Mouse (Mus musculus): ENCODE measurements around the gene Tacc2. TPM values are rescaled to one million over a fixed set of nuclear protein-coding genes. Genes with fewer than 3 reads are reported as not detected.
A peak's percentile ranks its signal among the peaks of the same experiment; 100 is the strongest.

Tacc2 gene
- polyA plus RNA-seq, 1 experiment from 2014 or later, result 27.4 TPM

DNA sequence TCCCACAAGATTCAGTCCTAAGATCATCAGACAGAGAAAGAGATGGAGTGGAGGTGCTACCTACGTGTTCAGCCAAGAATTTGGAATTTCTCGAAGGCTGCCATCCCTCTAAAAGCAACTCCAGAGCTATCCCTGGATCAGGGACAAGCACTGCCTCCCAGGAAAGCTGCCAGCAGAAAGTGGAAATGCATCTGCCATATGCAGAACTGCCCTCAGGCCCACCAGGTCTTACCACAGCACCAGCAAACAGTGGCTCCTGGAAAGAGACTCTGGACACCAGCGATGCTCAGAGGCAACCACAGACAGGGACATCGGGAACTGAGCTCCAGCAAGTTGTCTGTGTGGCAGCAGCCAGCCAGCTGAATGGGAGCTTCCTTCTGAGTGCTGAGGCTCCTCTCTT, 45.1 kb downstream of the Tacc2 start:
- H3K27ac ChIP-seq (ENCODE audit: low read length), result no peak overlapping the region
- no peak overlapping the region for H3K4me2 ChIP-seq (ENCODE audit: low read depth, low read length)
- WGBS, result 72% methylated on average over 4 of the region's 4 CpGs
- no peak overlapping the region for H3K4me3 ChIP-seq (ENCODE audit: low read length)
- H3K4me1 ChIP-seq (ENCODE audit: control insufficient read depth, insufficient read depth, low read length), result no peaks in the 10 kb centered on the region
- no peaks in the 10 kb centered on the region for H3K36me3 ChIP-seq (ENCODE audit: control insufficient read depth, insufficient read depth, low read length)
- no peak overlapping the region for H3K9ac ChIP-seq (ENCODE audit: low read depth, low read length)
- no peak for ATAC-seq
- no peaks in the 10 kb centered on the region for H3K27me3 ChIP-seq (replicated peaks; ENCODE audit: control insufficient read depth, insufficient read depth, low read length)
- H3K9me3 ChIP-seq (ENCODE audit: control insufficient read depth, low read length), result no peaks in the 10 kb centered on the region

- WGBS, result 86% methylated on average over 9 of the region's 9 CpGs
- Histone ChIP-seq H3K4me2 (ENCODE audit: low read depth, low read length) (no peak overlapping the region), H3K4me1 (ENCODE audit: control insufficient read depth, insufficient read depth, low read length) (no peaks in the 10 kb centered on the region), H3K27me3 (replicated peaks; ENCODE audit: control insufficient read depth, insufficient read depth, low read length) (no peaks in the 10 kb centered on the region), H3K36me3 (ENCODE audit: control insufficient read depth, insufficient read depth, low read length) (no peaks in the 10 kb centered on the region), H3K9ac (ENCODE audit: low read depth, low read length) (no peak overlapping the region), H3K4me3 (ENCODE audit: low read length) (no peak overlapping the region), H3K9me3 (ENCODE audit: control insufficient read depth, low read length) (no peaks in the 10 kb centered on the region), H3K27ac (ENCODE audit: low read length) (no peak overlapping the region)
- no peak for ATAC-seq
Measured at GRCm38 (mm10) chr7:130624299-130624698, 47.1 kb downstream of the Tacc2 start.

DNA sequence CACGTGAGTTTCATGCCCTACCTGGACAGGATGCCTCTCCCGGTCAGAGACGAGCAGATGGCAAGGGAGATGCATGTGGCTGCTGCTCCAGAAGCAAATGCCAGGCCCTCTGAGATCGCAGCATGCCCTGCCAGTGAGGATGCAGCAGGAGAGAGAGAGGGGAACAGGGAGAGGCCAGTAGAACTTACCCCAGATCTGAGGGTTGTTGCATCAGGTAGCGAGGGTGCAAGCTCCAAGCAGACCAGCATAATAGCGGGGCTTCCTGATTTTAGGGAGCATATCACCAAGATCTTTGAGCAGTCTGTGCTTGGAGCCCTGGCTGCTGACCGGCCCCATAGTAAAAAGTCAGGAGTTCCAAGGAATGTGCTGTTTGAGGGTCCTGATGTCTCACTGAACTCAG, 48.1 kb downstream of the Tacc2 start:
- H3K36me3 ChIP-seq (ENCODE audit: control insufficient read depth, insufficient read depth, low read length), result no peaks in the 10 kb centered on the region
- no peak overlapping the region for H3K27ac ChIP-seq (ENCODE audit: low read length)
- no peaks in the 10 kb centered on the region for H3K4me1 ChIP-seq (ENCODE audit: control insufficient read depth, insufficient read depth, low read length)
- no peak overlapping the region for H3K4me3 ChIP-seq (ENCODE audit: low read length)
- H3K4me2 ChIP-seq (ENCODE audit: low read depth, low read length), result no peak overlapping the region
- no peak for ATAC-seq
- no peaks in the 10 kb centered on the region for H3K27me3 ChIP-seq (replicated peaks; ENCODE audit: control insufficient read depth, insufficient read depth, low read length)
- 83% methylated on average over 7 of the region's 7 CpGs for WGBS
- H3K9me3 ChIP-seq (ENCODE audit: control insufficient read depth, low read length), result no peaks in the 10 kb centered on the region
- H3K9ac ChIP-seq (ENCODE audit: low read depth, low read length), result no peak overlapping the region

DNA sequence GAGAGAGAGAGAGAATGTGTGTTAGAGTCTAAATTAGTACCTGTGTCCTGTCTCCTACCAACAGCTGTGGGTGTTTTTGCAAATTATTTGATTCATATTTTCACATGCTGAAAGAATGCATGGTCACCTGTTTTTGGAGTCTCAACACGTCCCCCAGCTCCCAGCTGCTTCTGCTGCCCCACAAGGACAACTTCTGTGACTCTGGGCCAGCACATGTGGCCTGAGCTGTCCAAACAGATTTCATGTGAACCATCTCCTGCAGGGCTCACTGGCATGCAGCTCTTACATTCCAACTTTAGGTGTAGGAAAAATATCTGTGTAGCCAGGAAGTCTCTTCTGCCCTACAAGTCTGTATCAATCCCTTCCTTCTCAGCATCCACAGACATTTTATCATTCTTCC, 51.4 kb downstream of the Tacc2 start:
- ATAC-seq, result no peak
- peaks cover 8% of the 10 kb centered on the region for H3K4me1 ChIP-seq (ENCODE audit: control insufficient read depth, insufficient read depth, low read length)

GRCm38 (mm10) chr7:130629999-130630398, 52.8 kb downstream of the Tacc2 start:
- H3K9ac ChIP-seq (ENCODE audit: low read depth, low read length), result no peak overlapping the region

More for the DNA sequence above, 51.4 kb downstream of the Tacc2 start:
- H3K4me2 ChIP-seq (ENCODE audit: low read depth, low read length), result no peak overlapping the region
- no peaks in the 10 kb centered on the region for H3K36me3 ChIP-seq (ENCODE audit: control insufficient read depth, insufficient read depth, low read length)
- H3K27me3 ChIP-seq (replicated peaks; ENCODE audit: control insufficient read depth, insufficient read depth, low read length), result no peaks in the 10 kb centered on the region
- H3K9ac ChIP-seq (ENCODE audit: low read depth, low read length), result no peak overlapping the region
- 41% methylated on average over 1 of the region's 1 CpGs for WGBS
- no peaks in the 10 kb centered on the region for H3K9me3 ChIP-seq (ENCODE audit: control insufficient read depth, low read length)
- no peak overlapping the region for H3K4me3 ChIP-seq (ENCODE audit: low read length)
- no peak overlapping the region for H3K27ac ChIP-seq (ENCODE audit: low read length)

GRCm38 (mm10) chr7:130630956-130631355, 53.7 kb downstream of the Tacc2 start:
- no peak for ATAC-seq
- WGBS, result 93% methylated on average over 3 of the region's 3 CpGs
- H3K27ac ChIP-seq (ENCODE audit: low read length), result no peak overlapping the region

More at GRCm38 (mm10) chr7:130629999-130630398, 52.8 kb downstream of the Tacc2 start:
- WGBS, result 85% methylated on average over 7 of the region's 7 CpGs
- peaks cover 12% of the 10 kb centered on the region for H3K4me1 ChIP-seq (ENCODE audit: control insufficient read depth, insufficient read depth, low read length)
- H3K9me3 ChIP-seq (ENCODE audit: control insufficient read depth, low read length), result no peaks in the 10 kb centered on the region
- H3K27me3 ChIP-seq (replicated peaks; ENCODE audit: control insufficient read depth, insufficient read depth, low read length), result no peaks in the 10 kb centered on the region
- H3K36me3 ChIP-seq (ENCODE audit: control insufficient read depth, insufficient read depth, low read length), result no peaks in the 10 kb centered on the region
- ATAC-seq, result no peak
- H3K27ac ChIP-seq (ENCODE audit: low read length), result no peak overlapping the region
- H3K4me2 ChIP-seq (ENCODE audit: low read depth, low read length), result no peak overlapping the region
- no peak overlapping the region for H3K4me3 ChIP-seq (ENCODE audit: low read length)

GRCm38 (mm10) chr7:130631553-130632378, 54.5 kb downstream of the Tacc2 start:
- 58% methylated on average over 22 of the region's 22 CpGs for WGBS
- peak; percentile 11; the same call in 1 of the 2 replicates for ATAC-seq
- no peak overlapping the region for H3K9ac ChIP-seq (ENCODE audit: low read depth, low read length)

More at GRCm38 (mm10) chr7:130630956-130631355, 53.7 kb downstream of the Tacc2 start:
- H3K27me3 ChIP-seq (replicated peaks; ENCODE audit: control insufficient read depth, insufficient read depth, low read length), result no peaks in the 10 kb centered on the region
- H3K9ac ChIP-seq (ENCODE audit: low read depth, low read length), result no peak overlapping the region
- peaks cover 14% of the 10 kb centered on the region for H3K4me1 ChIP-seq (ENCODE audit: control insufficient read depth, insufficient read depth, low read length)
- H3K4me3 ChIP-seq (ENCODE audit: low read length), result no peak overlapping the region
- no peaks in the 10 kb centered on the region for H3K36me3 ChIP-seq (ENCODE audit: control insufficient read depth, insufficient read depth, low read length)
- H3K9me3 ChIP-seq (ENCODE audit: control insufficient read depth, low read length), result no peaks in the 10 kb centered on the region
- H3K4me2 ChIP-seq (ENCODE audit: low read depth, low read length), result no peak overlapping the region

GRCm38 (mm10) chr7:130632379-130632732, 55.1 kb downstream of the Tacc2 start:
- Histone ChIP-seq H3K36me3 (ENCODE audit: control insufficient read depth, insufficient read depth, low read length) (no peaks in the 10 kb centered on the region), H3K9ac (ENCODE audit: low read depth, low read length) (no peak overlapping the region), H3K27me3 (replicated peaks; ENCODE audit: control insufficient read depth, insufficient read depth, low read length) (no peaks in the 10 kb centered on the region), H3K9me3 (ENCODE audit: control insufficient read depth, low read length) (no peaks in the 10 kb centered on the region), H3K4me2 (ENCODE audit: low read depth, low read length) (no peak overlapping the region), H3K27ac (ENCODE audit: low read length) (no peak overlapping the region), H3K4me3 (ENCODE audit: low read length) (no peak overlapping the region), H3K4me1 (ENCODE audit: control insufficient read depth, insufficient read depth, low read length) (peaks cover 14% of the 10 kb centered on the region)
- WGBS, result 93% methylated on average over 5 of the region's 5 CpGs
- no peak for ATAC-seq

More at GRCm38 (mm10) chr7:130631553-130632378, 54.5 kb downstream of the Tacc2 start:
- no peak overlapping the region for H3K4me3 ChIP-seq (ENCODE audit: low read length)
- peaks cover 14% of the 10 kb centered on the region for H3K4me1 ChIP-seq (ENCODE audit: control insufficient read depth, insufficient read depth, low read length)
- no peak overlapping the region for H3K27ac ChIP-seq (ENCODE audit: low read length)
- no peaks in the 10 kb centered on the region for H3K36me3 ChIP-seq (ENCODE audit: control insufficient read depth, insufficient read depth, low read length)
- H3K4me2 ChIP-seq (ENCODE audit: low read depth, low read length), result no peak overlapping the region
- H3K27me3 ChIP-seq (replicated peaks; ENCODE audit: control insufficient read depth, insufficient read depth, low read length), result no peaks in the 10 kb centered on the region
- no peaks in the 10 kb centered on the region for H3K9me3 ChIP-seq (ENCODE audit: control insufficient read depth, low read length)

GRCm38 (mm10) chr7:130634259-130634871, 57.1 kb downstream of the Tacc2 start:
- Histone ChIP-seq H3K9ac (ENCODE audit: low read depth, low read length) (peak overlapping the region; percentile 15; the same call in 1 of the 2 replicates), H3K4me3 (ENCODE audit: low read length) (no peak overlapping the region), H3K4me2 (ENCODE audit: low read depth, low read length) (no peak overlapping the region), H3K4me1 (ENCODE audit: control insufficient read depth, insufficient read depth, low read length) (peaks cover 18% of the 10 kb centered on the region), H3K27ac (ENCODE audit: low read length) (peak overlapping the region; percentile 49), H3K36me3 (ENCODE audit: control insufficient read depth, insufficient read depth, low read length) (no peaks in the 10 kb centered on the region), H3K27me3 (replicated peaks; ENCODE audit: control insufficient read depth, insufficient read depth, low read length) (no peaks in the 10 kb centered on the region), H3K9me3 (ENCODE audit: control insufficient read depth, low read length) (no peaks in the 10 kb centered on the region)
- WGBS, result 67% methylated on average over 4 of the region's 4 CpGs
- ATAC-seq, result peak; percentile 93

All from intestine, embryonic 16.5 days (tissue).